Mouse (Mus musculus): ENCODE results near the gene Cd200r1. TPM values are rescaled to one million over a fixed set of nuclear protein-coding genes. Genes with fewer than 3 reads are reported as not detected.

The Cd200r1 gene
- total RNA-seq, 4 experiments from 2014 or later, result 0.25 to 0.64 (median 0.56) TPM; not detected in 1

Other genes with a start within 250 kb of the Cd200r1 start
- 10 to 100 TPM; 10.7 to 13.4 (median 12.6) TPM for gene Boc, start 206.8 kb upstream of the Cd200r1 start, total RNA-seq (2022)
- gene Nepro, start 41.4 kb upstream of the Cd200r1 start, total RNA-seq (2022), result 1 to 10 TPM; 5.0 to 9.0 (median 6.0) TPM
- gene Gtpbp8, start 19.4 kb upstream of the Cd200r1 start, total RNA-seq (2022), result 10 to 100 TPM; 20.8 to 27.8 (median 26.8) TPM
- 1 to 10 TPM in 1 of 4 experiments, under 1 TPM in 1, not detected in 2; 0.47 to 1.1 TPM for gene Cd200r4, start 46.0 kb downstream of the Cd200r1 start, total RNA-seq (2022)
- not detected for gene Cd200r2, start 101.4 kb downstream of the Cd200r1 start, total RNA-seq (2022)
- gene Cd200r3, start 177.9 kb downstream of the Cd200r1 start, total RNA-seq (2022), result not detected